In genomic region chr3:135711040-135711570, GRCm38 (mm10) we compare ENCODE assay signal across 1 mouse cellular context.
TF ChIP-seq lines count a peak whose summit lies in the region.

No protein-coding gene starts in this region.

TF ChIP-seq in CH12.LX, 34 proteins besides CTCF, POLR2A, EP300 and RAD21 (continued from another document):
- TF ChIP-seq IRF4 (IDR thresholded peaks at IDR 0.05; ENCODE audit: low read depth, low read length), result 0 out of 2 replicates have a peak, but pooled peaks have one; percentile 12
- TF ChIP-seq MAX (IDR thresholded peaks at IDR 0.05; ENCODE audit: low read length), result 0 out of 2 replicates have a peak, but pooled peaks have one; percentile 25
- TF ChIP-seq MAZ (IDR thresholded peaks at IDR 0.05; ENCODE audit: low read depth, low read length), result no peak
- TF ChIP-seq JUND (conservative IDR thresholded peaks at IDR 0.05; ENCODE audit: low read depth, low read length), result no peak; the same call in 1 of the 2 replicates
- TF ChIP-seq MXI1 (IDR thresholded peaks at IDR 0.05; ENCODE audit: low read depth, low read length), result peak; percentile 72; the same call in 1 of the 2 replicates
- TF ChIP-seq E2F4 (IDR thresholded peaks at IDR 0.05; ENCODE audit: insufficient replicate concordance, low read depth, low read length), result 0 out of 2 replicates have a peak, but pooled peaks have one; percentile 28
- peak; percentile 57 for TF ChIP-seq BHLHE40 (IDR thresholded peaks at IDR 0.05; ENCODE audit: low read depth, low read length)
